Mouse (Mus musculus): ENCODE measurements around the gene Slc35a5.

Slc35a5 gene

GRCm38 (mm10) chr16:45117200-45117599 is 41.3 kb downstream of the Slc35a5 start:
- in situ Hi-C loops (cut with MboI, MseI): no loop called here

- in situ Hi-C loops (cut with MboI, MseI): no loop called here
Observed at GRCm38 (mm10) chr16:45110498-45110897, 48.0 kb downstream of the Slc35a5 start.

- in situ Hi-C loops (cut with MboI, MseI): no loop called here
Observed at GRCm38 (mm10) chr16:45108203-45108878, 50.2 kb downstream of the Slc35a5 start.

DNA sequence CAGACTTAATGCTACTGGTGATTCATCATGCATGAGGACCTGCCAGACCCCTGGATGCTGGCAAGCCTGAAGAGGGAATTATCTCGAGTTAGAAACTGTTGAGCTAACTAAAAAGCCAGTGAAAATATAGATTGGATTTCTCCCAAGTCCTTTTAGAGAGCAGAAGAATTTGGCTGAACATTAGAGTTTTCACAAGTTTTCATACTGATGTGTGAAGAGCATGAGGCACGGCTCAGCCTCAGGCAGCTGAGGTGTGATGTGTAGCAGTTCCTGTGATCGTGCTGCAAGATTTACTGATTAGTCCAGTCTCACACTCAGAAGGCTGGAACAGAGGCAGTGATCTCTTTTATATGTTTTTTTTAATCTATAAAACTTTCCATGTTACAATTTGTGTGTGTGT is 53.5 kb downstream of the Slc35a5 start:
- in situ Hi-C loops (cut with MboI, MseI): no loop called here

- in situ Hi-C loops (cut with MboI, MseI): no loop called here
Observed at GRCm38 (mm10) chr16:45100892-45101291, 57.6 kb downstream of the Slc35a5 start.

- in situ Hi-C loops (cut with MboI, MseI): no loop called here
Observed at GRCm38 (mm10) chr16:45098886-45099210, 59.7 kb downstream of the Slc35a5 start.

- in situ Hi-C loops (cut with MboI, MseI): no loop called here
Observed at GRCm38 (mm10) chr16:45098186-45098885, 60.2 kb downstream of the Slc35a5 start.

- in situ Hi-C loops (cut with MboI, MseI): no loop called here
Observed at GRCm38 (mm10) chr16:45097467-45097866, 61.0 kb downstream of the Slc35a5 start.

DNA sequence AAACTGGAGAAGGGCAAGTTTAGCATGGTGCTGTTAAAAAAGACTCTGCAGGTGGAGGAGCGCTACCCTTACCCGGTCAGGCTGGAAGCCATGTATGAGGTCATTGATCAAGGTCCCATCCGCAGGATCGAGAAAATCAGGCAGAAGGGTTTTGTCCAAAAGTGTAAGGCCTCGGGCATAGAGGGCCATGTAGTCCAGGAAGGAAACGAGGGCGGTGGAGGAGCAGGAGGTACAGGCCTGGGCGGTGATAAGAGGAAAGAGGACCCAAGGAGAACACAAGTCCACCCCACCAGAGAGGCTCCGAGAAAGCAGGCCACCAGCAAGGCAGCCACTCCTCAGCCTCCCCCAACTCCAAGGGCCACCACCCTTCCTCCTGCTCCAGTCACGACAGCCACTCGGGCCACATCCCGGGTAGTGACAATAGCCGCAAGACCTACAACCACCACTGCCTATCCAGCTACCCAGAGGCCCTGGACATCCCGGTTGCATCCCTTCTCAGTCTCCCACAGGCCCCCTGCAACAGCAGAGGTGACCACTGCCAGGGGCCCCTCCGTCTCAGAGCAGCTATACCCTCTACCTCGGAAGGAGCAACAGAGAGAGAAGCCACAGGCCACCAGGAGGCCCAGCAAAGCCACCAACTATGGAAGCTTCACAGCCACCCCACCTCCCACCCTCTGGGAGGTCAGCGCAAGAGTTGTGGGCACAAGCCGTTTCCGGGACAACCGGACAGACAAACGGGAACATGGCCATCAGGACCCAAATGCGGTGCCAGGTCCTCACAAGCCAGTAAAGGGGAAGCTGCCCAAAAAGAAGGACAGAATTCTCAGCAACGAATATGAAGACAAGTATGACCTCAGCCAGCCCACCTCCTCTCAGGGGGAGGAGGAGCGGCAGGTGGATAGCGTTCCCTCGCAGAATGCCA is 62.7 kb downstream of the Slc35a5 start:
- in situ Hi-C loops (cut with MboI, MseI): no loop called here

DNA sequence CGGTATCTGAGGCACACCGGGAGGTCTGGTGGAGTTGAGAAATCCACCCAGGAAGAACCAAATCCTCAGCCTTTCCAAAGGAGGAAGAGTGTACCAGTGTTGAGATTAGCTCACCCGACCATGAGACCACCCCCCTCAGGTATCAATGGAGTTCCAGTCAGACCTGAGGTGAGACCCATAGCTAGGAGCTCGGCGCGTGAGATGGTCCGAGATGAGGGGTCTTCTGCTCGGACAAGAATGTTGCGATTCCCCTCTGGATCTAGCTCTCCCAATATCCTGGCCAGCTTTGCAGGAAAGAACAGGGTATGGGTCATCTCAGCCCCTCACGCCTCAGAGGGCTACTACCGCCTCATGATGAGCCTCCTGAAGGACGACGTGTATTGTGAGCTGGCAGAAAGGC is 63.5 kb downstream of the Slc35a5 start:
- in situ Hi-C loops (cut with MboI, MseI): no loop called here

- in situ Hi-C loops (cut with MboI, MseI): no loop called here
Observed at GRCm38 (mm10) chr16:45094136-45094756, 64.3 kb downstream of the Slc35a5 start.

- in situ Hi-C loops (cut with MboI, MseI): no loop called here
Observed at GRCm38 (mm10) chr16:45093137-45093731, 65.3 kb downstream of the Slc35a5 start, which contains the start of gene Ccdc80. TSS of gene Ccdc80 (plus strand) at chr16:45093402.

DNA sequence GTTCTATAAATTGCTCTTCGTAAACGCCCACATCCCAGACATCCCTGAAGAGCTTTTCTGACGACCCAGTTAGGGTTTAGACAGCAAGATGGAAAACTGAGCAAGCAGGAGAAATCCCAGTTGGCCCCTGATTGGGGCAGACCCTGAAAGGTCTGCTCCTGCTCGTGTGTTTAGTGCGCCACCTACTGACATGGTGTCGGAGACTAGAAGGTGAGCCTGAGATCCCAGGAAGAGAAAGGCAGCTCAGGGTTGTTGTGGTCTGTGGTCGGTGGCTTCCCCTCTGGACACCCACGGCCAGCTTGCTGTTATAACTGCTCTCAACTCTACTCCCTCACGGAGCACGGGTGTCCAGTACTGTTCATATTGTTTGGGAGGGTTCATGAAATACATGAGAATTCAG is 68.5 kb downstream of the Slc35a5 start:
- in situ Hi-C loops (cut with MboI, MseI): no loop called here
